Mouse (Mus musculus) embryo, embryonic 10.5 days (tissue): ENCODE measurements around the gene Phgdh.

ENCODE experiments used
- DNase-seq: peaks from one replicate; pipeline ENCODE4 v3.0.0-alpha.2; 2015; ENCODE audit warnings: low spot score

Gene Phgdh

DNA sequence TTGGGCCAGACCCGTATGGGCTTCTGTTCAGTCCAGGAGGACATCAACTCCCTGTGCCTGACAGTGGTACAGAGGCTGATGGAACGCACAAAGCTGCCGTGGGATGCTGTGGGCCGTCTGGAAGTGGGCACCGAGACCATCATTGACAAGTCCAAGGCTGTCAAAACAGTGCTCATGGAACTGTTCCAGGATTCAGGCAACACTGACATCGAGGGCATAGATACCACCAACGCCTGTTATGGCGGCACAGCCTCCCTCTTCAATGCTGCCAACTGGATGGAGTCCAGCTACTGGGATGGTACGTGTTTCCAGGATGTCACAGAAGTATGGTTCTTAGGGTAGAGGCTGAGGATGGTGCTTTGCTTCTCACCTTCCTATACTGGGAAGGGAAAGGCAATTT, 48.7 kb downstream of the Phgdh start:
- DNase-seq, result no peak

DNA sequence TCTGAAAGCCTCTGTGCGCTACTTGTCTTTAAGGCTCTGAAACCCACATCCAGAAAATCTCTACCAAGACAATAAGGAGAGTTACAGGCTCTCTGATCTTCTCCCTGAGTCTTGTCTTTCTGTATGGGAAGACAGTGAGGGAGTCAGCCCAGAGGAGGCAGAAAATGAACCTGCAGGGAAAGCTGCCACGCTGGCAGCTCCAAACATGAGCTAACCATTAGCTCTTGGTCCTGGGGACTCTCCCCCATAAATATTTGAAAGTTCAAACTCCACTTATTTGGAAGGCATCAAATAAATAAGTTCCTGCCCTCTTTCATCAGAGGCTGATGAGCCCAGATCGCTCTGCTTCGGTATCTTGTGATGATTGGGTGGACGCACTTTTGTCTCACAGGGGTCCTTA, 56.6 kb downstream of the Phgdh start:
- DNase-seq, result no peak

DNA sequence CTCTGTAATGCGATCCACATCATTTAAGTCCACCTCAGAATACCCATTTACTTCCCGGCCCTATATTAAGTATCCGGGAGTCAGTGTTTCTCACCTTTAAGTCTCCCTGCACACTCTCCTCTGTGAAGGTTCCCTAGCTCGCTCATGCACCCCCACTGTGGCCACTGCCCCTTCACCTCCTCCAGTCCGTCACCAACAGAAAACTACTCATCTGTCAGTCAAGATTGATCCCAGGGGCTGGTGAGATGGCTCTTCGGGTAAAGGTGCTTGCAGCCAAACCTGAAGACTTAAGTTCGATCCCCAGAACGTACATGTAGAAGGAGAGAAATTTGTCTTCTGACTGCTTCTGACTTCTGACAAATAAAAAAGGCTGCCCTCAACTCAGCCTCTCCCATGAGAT, 57.4 kb downstream of the Phgdh start:
- no peak for DNase-seq

DNA sequence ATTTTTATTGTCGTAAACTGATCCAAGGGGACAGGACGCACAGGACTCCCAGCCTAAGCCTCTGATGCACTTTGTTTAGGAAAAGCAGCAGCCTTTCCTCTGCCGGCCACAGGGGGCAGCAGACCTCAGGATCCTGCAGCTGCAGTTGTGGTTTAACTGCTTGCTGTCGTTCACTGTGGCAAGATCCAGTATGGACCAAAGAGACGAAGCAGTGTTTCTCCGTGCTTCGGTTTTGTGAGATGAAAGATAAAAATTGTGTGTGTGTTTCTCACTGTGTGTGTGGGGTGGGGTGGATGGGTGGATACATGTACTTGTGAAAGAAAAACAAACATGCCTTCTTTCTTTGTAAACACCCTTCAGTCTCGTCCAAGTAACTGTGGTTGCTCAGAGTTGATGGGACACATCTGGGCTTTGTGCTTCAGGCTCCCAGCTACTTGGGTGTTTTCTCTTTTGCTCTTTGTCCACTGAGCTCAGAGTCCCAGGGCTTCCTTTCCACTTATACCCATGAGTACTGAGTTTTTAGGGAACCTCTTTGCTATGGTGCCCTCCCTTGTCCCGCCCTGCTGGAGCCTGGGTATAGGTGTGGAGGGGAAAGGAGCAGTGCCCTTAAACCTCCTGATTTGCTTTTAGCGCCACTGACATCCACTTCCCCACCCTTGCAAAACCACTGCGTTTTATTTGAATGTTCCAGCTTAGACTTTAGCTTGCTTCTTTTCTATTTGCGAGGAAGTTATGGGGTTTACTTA, 58.7 kb downstream of the Phgdh start:
- DNase-seq, result peak; percentile 81

DNA sequence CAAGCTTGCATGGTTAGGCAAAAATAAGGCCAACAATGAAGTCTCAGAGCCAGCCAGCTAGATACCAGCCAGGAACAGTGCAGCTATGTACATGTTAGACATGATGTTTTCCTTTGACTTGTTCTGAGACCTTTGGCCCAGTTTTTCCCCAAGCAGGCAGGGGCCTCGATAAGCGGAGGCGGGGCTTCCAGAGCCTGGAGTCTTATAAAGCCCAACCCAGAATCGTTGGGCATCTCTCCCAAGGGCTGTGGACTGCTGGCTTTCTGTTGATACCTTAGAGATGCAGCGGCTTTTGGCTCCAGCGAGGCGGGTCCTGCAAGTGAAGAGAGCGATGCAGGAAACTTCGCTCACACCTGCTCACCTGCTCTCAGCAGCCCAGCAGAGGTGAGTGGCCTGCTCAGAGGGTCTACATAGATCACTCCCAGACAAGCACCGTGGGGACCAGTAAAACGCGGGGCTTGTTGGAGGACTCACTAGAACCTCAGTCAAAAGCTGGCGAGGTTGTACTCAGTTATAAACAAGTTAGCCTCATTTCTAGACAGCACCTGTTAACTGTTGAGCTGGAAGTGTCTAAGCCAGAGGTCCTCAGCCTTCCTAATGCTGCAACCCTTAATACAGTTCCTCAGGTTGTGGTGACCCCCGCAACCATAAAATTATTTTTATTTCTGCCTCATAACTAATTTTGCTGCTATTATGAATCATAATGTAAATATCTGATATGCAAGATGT, 59.4 kb downstream of the Phgdh start, which contains the start of gene Hmgcs2:
TSS of gene Hmgcs2 (plus strand) at position 232 of the 729 bp plus-strand sequence.
- DNase-seq, result peak; percentile 39

DNA sequence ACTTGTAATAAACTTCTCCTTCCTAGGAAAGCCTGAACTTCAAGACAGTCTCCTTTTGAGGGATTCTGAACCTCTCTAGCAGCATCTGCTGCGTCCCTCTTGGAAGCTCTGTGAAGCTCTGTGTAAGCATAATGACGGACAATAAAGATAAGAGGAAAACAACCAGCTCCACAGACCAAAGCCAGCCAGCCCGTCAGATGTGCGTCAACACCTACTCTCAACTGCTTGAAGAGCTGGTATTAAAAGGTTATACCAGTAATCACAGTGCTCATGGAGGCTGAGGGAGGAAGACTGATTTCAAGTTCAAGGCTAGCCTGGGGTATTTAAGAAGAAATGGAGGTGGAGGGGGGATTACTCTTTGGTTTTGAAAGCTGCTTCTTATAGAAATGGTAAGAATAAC, 60.1 kb downstream of the Phgdh start:
- DNase-seq, result no peak

DNA sequence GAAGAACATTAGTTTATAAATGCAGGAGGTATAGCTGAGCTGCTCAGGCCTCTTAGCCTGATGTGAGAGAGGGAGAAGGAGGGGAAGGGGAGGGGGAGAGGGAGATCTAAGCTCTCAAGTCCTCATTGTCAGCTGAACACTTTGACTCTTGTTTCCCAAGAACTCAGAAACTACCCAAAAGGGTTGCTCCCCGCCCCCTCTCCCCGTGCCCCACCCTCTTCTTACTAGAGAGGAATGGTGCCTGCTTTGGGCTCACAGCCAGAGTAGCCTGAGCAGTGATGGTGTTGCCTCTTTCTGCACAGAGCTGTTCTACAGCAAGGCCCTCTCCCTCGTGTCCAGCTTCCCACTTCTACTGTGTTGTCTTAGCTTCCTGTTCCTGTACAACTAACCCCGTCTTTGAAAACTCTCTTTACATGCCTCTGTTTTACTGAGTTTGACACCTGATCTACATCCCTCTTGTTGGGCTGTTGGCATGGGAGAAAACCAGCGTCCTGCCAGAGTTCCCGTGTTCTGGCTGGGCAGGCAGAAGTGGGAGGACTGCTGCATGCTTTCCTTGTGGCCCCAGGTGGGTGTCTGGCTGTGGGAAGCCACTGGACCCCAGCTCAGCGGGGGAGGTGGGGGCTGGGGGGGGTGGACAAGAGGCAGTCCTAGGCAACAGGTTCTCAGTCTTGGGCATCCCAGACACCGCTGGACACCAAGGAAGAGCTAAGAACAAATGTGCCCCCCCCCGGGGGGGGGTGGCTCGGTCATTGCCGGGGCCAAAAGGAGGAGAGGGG, 66.0 kb downstream of the Phgdh start:
- peak; percentile 7 for DNase-seq

DNA sequence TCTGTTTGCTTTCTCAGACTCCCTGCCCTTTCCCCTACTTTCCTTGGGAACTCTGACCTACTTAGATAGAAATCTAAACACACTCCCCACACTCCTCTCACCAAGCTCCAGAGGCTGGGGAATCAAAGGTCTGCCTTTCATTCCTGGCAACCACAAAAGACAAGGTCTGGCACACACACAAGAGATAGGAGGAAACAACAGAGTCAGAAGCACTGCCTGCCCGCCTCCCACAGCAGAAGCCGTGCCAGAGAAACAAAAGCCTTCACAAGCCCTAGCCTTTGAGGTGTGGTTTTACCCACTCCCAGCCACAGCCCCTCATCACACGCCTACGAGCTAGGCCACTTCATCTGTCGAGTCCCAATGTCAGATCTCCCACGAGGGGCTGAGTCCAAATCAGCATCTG, 72.5 kb downstream of the Phgdh start:
- peak; percentile 49 for DNase-seq
